Mouse (Mus musculus) lung, adult 18-20 months (tissue): ENCODE results near the gene March4.

Source experiments
- DNase-seq, 2 experiments: peaks; one replicate each; pipeline ENCODE4 v3.0.0; 2022; ENCODE audit warnings: mixed read lengths in 2 of 2

Gene March4

DNA sequence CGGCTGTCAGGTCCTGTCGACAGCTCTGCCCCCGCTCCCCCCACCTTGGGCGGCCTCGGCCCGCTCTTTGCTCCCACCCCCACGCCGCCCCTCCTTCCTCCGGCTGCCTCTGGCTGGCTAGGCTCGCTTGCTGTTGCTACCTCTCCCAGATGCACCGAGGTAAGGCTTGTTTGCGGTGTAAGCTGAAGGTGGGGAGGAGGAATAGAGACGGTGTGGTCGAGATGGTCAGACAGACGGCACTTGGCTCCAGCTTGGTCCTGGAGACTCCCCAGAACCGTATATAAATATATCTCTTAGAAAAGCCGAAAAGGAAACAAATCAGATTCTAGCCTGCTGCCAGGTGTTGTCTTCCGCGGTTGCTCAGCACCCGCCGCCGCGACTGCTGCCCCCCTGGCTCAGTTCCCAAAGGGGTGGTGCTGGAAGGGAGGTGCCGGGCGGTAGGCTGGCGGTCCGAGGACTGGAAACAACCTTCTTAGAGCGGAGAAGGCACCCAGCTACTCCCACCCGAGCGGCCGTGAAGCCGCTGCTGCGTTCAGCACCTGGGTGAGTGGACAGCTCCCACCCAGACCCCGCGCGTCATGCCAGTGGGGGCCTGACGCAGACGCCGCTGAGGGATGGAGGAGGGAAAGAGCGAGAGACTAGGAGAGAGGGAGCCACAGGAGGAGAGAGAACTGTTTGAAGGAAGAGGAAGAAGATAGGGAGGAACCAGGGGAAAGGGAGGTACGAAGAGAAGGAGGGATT lies at the start of gene March4:
TSS of gene March4 (minus strand) at position 320 of the 741 bp plus-strand sequence.
- peak; percentile 40 to 70 for DNase-seq

- DNase-seq = no peak
Measured at GRCm38 (mm10) chr1:72585971-72586875, 49.5 kb upstream of the March4 start.

DNA sequence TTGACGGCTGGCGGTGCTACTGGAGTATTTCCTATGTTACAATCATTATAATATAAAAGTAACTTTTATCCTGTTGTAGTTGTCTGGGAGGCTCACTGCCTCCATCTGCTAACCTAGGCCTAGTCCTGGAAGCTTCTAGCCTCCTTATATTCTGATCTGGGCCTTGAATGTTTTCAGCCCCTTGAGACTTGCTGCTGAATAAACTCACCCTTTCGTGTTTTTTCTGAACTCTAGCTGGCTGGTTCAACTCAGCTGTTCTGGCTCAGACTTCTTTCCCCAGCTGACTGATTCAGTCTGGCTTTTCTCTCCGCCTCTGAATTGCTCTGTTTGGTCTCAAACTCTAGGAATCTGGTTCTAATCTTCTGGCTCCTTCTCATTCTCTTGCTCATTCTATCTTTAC lies 47.2 kb upstream of the March4 start:
- no peak for DNase-seq

- DNase-seq = peak; percentile 96 to 97
Measured at GRCm38 (mm10) chr1:72582947-72583731, 46.4 kb upstream of the March4 start, which contains the start of gene Smarcal1. Gene Smarcal1 (plus strand): TSS chr1:72583251.

DNA sequence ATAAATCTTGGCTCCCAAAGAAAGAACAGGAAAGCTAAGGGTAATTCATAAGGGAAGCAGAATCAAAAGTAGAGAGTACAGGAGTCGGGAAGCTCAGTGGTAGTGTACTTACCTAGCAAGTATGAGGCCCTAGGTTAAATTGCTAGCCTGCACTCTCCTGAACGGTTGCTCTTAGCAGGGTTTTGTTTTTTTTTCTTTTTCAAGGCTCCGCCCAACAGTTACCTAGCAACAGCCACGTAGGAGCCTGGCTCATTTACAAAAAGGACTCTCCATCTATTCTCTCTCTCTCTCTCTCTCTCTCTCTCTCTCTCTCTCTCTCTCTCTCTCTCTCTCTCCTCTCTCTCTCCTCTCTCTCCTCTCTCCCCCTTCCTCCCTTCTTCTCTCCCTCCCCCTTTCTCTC lies 42.1 kb upstream of the March4 start:
- DNase-seq = no peak

DNA sequence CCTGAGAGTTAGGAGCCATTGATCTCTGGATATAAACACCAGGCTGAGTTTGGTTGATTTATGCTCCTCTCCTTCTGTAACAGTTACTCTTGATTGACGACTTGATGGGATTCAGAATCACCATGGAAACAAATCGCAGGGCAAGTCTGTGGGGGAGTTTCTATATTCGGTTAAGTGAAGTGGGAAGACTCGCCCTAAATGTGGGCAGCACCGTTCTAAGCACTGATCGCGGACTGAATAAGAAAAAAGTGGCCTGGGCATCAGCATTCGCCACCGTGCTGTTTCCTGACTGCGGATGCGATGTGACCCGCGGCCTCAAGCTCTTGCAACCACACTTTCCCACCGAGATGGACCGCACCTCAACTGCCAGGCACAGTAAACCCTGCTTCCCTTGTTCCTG lies 41.6 kb upstream of the March4 start:
- DNase-seq = no peak

- no peak for DNase-seq
Measured at GRCm38 (mm10) chr1:72577481-72577922, 40.8 kb upstream of the March4 start.

DNA sequence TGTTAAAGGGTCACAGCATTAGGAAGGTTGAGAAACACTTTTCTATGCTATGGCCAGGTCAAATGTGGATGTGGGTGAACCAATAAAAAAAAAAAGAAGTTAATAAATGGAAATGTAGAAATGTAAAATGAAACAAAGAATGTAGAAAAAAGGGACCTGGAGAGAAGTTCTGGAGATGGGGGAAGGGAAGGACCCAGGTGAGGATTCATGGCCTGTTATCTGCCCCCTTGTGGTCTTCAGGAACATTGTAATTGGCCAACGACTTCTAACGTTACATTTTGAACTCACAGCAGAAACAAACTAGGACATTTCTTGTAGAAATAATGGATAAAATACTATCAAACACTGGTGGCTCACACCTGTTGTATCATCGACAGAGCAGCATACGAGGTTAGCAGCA lies 38.4 kb upstream of the March4 start:
- no peak for DNase-seq

DNA sequence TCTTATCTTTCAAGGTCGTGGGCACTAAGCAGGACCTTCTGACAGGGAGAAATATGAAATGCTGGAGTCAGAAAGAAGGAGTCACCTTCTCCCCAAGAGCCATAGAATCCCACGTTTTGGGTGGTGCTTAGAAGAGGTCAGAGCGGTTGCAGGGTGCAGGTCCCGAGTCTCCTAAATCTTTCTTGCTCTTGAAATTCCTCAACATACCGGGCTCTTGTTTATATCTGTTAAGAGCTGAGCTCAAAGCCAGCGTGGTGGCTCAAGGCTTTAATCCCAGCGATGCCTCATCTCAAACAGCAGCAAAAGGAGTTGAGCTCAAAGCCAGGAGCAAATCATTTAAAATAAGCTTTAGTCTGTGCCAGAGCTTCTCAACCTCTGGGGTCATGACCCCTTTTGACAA lies 37.9 kb upstream of the March4 start:
- DNase-seq = no peak

DNA sequence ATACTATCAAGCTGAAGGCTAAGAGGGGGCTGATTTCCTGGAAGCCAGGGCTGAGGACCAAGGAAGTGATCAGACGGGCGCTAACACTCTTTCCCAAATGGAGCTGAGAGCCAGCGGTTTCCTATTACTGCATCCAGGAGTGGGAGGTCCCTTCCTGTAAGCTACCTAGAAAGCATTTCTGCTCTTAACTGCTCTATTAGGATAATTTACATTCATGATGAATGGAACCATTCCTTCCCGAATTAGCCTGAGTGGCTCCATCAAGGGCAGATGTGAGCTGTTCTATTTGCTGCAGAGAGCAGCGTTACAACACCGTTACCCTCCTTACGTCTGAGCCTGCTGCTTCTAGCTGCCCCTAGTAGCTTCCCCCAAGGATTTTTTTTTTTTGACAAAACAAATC lies 37.3 kb upstream of the March4 start:
- no peak for DNase-seq

DNA sequence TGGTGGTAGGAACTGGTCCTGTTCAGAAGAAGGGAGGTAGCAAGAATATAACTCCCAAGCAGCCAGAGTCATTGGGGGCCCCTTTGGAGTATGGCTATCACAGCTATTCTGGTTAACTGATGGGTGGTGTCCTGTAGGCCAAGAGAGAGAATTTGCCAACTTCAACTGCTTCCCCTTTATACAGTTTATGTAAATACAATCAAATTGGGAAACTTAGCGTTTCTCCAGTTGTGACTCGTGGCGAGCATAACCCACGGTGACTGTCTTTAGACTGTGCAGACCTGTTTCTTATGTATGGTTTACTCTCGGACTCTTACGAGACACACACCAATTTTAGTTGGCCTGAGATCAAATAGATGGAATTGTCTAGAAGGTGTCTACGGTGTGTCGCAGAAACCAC lies 32.0 kb upstream of the March4 start:
- no peak for DNase-seq

- DNase-seq = no peak
Measured at GRCm38 (mm10) chr1:72567056-72567455, 30.3 kb upstream of the March4 start.

DNA sequence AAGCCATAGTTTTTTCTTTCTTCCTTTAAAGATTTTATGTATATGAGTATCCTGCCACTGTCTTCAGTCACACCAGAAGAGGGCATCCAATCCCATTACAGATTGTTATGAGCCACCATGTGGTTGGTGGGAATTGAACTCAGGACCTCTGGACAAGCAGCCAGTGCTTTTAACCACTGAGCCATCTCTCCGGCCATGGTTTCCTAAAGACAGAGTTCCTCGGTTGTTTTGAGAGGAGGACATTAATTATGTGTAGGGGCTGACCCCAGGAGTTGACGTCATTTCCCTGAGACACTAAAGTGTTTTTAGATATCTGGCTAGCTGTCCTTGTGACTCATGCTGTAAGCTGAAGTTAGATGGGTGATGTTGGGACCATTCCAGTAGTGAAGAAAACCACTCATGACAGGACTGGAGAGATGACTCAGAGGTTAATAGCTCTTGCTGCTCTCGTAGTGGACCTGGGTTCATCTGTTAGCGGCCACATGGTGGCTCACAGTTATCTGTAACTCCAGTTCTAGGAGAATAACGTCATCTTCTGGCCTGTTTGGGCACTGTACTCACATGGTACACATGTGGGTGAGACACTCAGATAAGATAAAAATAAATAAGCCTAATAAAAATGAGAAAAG lies 27.7 kb upstream of the March4 start:
- no peak for DNase-seq

GRCm38 (mm10) chr1:72558625-72559024 lies 21.9 kb upstream of the March4 start:
- DNase-seq = no peak

GRCm38 (mm10) chr1:72556471-72556870 lies 19.7 kb upstream of the March4 start:
- DNase-seq = no peak

- DNase-seq = no peak
Measured at GRCm38 (mm10) chr1:72550317-72550716, 13.6 kb upstream of the March4 start.

GRCm38 (mm10) chr1:72538266-72538665 lies 1.5 kb upstream of the March4 start:
- no peak for DNase-seq

- no peak for DNase-seq
Measured at GRCm38 (mm10) chr1:72535725-72536571, 782 bp downstream of the March4 start.

GRCm38 (mm10) chr1:72533439-72533838 lies 3.3 kb downstream of the March4 start:
- no peak for DNase-seq

GRCm38 (mm10) chr1:72532926-72533325 lies 3.8 kb downstream of the March4 start:
- DNase-seq = no peak

DNA sequence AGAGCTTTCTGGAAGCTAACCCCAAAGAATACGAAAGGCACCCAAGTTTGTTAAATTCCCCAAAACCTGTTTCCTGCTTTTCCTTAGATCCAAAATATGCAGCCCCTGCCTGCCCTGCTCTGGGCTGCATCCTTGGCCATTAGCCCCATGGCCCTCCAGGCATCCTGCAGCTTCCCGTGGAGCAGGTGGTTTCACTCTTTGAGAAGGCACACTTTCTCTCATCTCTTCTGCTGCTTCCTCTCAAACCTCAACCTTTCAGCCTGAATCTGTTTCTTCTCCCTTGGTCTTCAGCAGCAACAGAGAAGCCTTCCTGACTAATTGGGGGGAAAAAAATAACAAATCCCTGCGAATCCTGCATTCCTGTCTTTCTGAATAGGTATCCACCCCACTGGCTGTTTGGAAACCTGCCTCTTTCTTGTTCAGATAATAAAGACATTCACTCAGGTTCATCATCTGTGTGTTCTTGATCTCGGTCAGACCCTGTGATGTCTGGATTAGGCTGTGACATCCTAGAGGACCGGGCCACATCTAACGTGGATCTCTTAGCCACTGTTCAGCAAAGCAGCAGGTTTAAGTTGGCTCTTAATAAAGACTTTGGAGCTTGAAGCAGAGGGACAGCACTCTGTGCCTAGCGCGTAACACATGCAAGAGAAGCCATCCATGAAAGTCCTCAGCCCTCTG lies 6.1 kb downstream of the March4 start:
- no peak for DNase-seq
